Mouse (Mus musculus) CH12.LX (cell line): ENCODE data around the gene Zfp423. TPM values are rescaled to one million over a fixed set of nuclear protein-coding genes. Genes with fewer than 3 reads are reported as not detected.

Source experiments
- DNase-seq: peaks from one replicate; pipeline ENCODE4 v3.0.0-alpha.2; 2013; ENCODE audit errors: extremely low read depth
- H3K27ac ChIP-seq: 2 replicates; pipeline ENCODE4 v1.5.1; 2012; ENCODE audit warnings: low read depth, mild to moderate bottlenecking, control low read depth, moderate library complexity; ENCODE audit not compliant: insufficient read depth
- H3K27me3 ChIP-seq: replicated peaks from 2 replicates; pipeline ENCODE3; 2012; ENCODE audit warnings: inconsistent platforms
- H3K36me3 ChIP-seq, 2 experiments: replicated peaks in 1 of 2; 2 replicates each; pipeline versions ENCODE3 to v1.6.1; 2012; ENCODE audit warnings: inconsistent platforms in 1 of 2, low read length in 1 of 2, mild to moderate bottlenecking in 1 of 2, mixed read lengths in 1 of 2, moderate library complexity in 1 of 2; ENCODE audit not compliant: control insufficient read depth in 1 of 2, insufficient read depth in 1 of 2
- H3K4me1 ChIP-seq, 2 experiments: 2 replicates each; pipeline ENCODE4 v1.6.1; 2012; ENCODE audit warnings: inconsistent platforms in 1 of 2, moderate library complexity in 1 of 2; ENCODE audit not compliant: insufficient read depth in 2 of 2, control insufficient read depth in 1 of 2
- H3K4me2 ChIP-seq: 2 replicates; pipeline ENCODE4 v1.6.1; 2012; ENCODE audit warnings: low read depth, mild to moderate bottlenecking, control low read depth; ENCODE audit not compliant: poor library complexity, insufficient read depth, severe bottlenecking
- H3K4me3 ChIP-seq, 3 experiments: fragments of 150-350 bp in 1 of 3; sonication (generic) in 1 of 3; replicated peaks in 1 of 3; 2 replicates each; pipeline versions ENCODE3 to v1.5.1; 2011 to 2012; ENCODE audit warnings: low read depth in 2 of 3, low read length in 2 of 3, mild to moderate bottlenecking in 2 of 3, moderate library complexity in 2 of 3, control low read depth in 1 of 3, improper control_type of control experiment in 1 of 3, inconsistent platforms in 1 of 3, mixed read lengths in 1 of 3; ENCODE audit not compliant: poor library complexity in 1 of 3
- H3K79me2 ChIP-seq: replicated peaks from 2 replicates; pipeline ENCODE4 v1.6.1; 2012; ENCODE audit warnings: mild to moderate bottlenecking, moderate library complexity; ENCODE audit not compliant: control insufficient read depth, poor library complexity, insufficient read depth, severe bottlenecking; ENCODE audit errors: extremely low read depth
- H3K9ac ChIP-seq: 2 replicates; pipeline ENCODE4 v1.6.1; 2012; ENCODE audit warnings: low read depth, mild to moderate bottlenecking, control low read depth, moderate library complexity; ENCODE audit not compliant: insufficient read depth
- H3K9me3 ChIP-seq: replicated peaks from 2 replicates; pipeline ENCODE3; 2012; ENCODE audit warnings: low read length, inconsistent platforms, mixed read lengths
- BHLHE40 ChIP-seq: IDR thresholded peaks from 2 replicates; pipeline ENCODE4 v1.6.1; 2011; ENCODE audit warnings: mild to moderate bottlenecking, low read depth, low read length, improper control_type of control experiment
- CHD1 ChIP-seq: IDR thresholded peaks from 2 replicates; pipeline ENCODE4 v1.6.1; 2012; ENCODE audit warnings: low read depth, low read length, improper control_type of control experiment, inconsistent platforms
- CHD2 ChIP-seq: IDR thresholded peaks from 2 replicates; pipeline ENCODE4 v1.6.1; 2011; ENCODE audit warnings: low read length, improper control_type of control experiment
- ELF1 ChIP-seq: IDR thresholded peaks from 2 replicates; pipeline ENCODE4 v1.6.1; 2014; ENCODE audit warnings: low read depth, mild to moderate bottlenecking, inconsistent platforms, low read length, improper control_type of control experiment
- EP300 ChIP-seq: IDR thresholded peaks from 2 replicates; pipeline ENCODE4 v1.6.1; 2011; ENCODE audit warnings: low read length, improper control_type of control experiment
- HCFC1 ChIP-seq: IDR thresholded peaks from 2 replicates; pipeline ENCODE4 v1.6.1; 2012; ENCODE audit warnings: low read depth, mild to moderate bottlenecking, inconsistent platforms, low read length, improper control_type of control experiment
- IRF4 ChIP-seq: IDR thresholded peaks from 2 replicates; pipeline ENCODE4 v1.6.1; 2014; ENCODE audit warnings: low read depth, mild to moderate bottlenecking, inconsistent platforms, low read length, improper control_type of control experiment
- JUND ChIP-seq: conservative IDR thresholded peaks from 2 replicates; pipeline ENCODE4 v1.6.1; 2011; ENCODE audit warnings: low read depth, low read length, improper control_type of control experiment
- KAT2A ChIP-seq: IDR thresholded peaks from 2 replicates; pipeline ENCODE4 v1.6.1; 2012; ENCODE audit warnings: low read length, improper control_type of control experiment, inconsistent platforms; ENCODE audit not compliant: insufficient replicate concordance
- MAFK ChIP-seq: IDR thresholded peaks from 2 replicates; pipeline ENCODE4 v1.6.1; 2011; ENCODE audit warnings: low read length, improper control_type of control experiment; ENCODE audit not compliant: insufficient replicate concordance
- MEF2A ChIP-seq: IDR thresholded peaks from 2 replicates; pipeline ENCODE4 v1.6.1; 2014; ENCODE audit warnings: low read depth, mild to moderate bottlenecking, inconsistent platforms, low read length, improper control_type of control experiment, borderline replicate concordance
- NELFE ChIP-seq: IDR thresholded peaks from 2 replicates; pipeline ENCODE4 v1.6.1; 2011; ENCODE audit warnings: low read depth, low read length, improper control_type of control experiment
- NRF1 ChIP-seq: IDR thresholded peaks from 2 replicates; pipeline ENCODE4 v1.6.1; 2014; ENCODE audit warnings: low read depth, mild to moderate bottlenecking, inconsistent platforms, low read length, improper control_type of control experiment, moderate library complexity
- PAX5 ChIP-seq: IDR thresholded peaks from 2 replicates; pipeline ENCODE4 v1.6.1; 2012; ENCODE audit warnings: low read length, inconsistent platforms, mixed read lengths
- SIN3A ChIP-seq: IDR thresholded peaks from 2 replicates; pipeline ENCODE4 v1.6.1; 2012; ENCODE audit warnings: low read length, improper control_type of control experiment, inconsistent platforms
- TCF12 ChIP-seq: IDR thresholded peaks from 2 replicates; pipeline ENCODE4 v1.6.1; 2014; ENCODE audit warnings: low read depth, mild to moderate bottlenecking, inconsistent platforms, low read length, improper control_type of control experiment
- UBTF ChIP-seq: IDR thresholded peaks from 2 replicates; pipeline ENCODE4 v1.6.1; 2012; ENCODE audit warnings: low read depth, mild to moderate bottlenecking, inconsistent platforms, low read length, improper control_type of control experiment, moderate library complexity
- ZNF384 ChIP-seq: IDR thresholded peaks from 2 replicates; pipeline ENCODE4 v1.6.1; 2012; ENCODE audit warnings: low read depth, low read length, improper control_type of control experiment, inconsistent platforms
- dilution Hi-C: fragments of 300-500 bp; cut with MboI; formaldehyde crosslinking; loops from 2 replicates; pipeline ENCODE4 v1.14.3; 2020; ENCODE audit warnings: low sequenced_read_pairs; ENCODE audit not compliant: extremely low pct_unique_long_range_greater_than_20kb, extremely low pct_ligation_motif_present
- in situ Hi-C: fragments of 300-500 bp; cut with MboI; formaldehyde crosslinking; loops from 3 replicates; pipeline ENCODE4 v1.14.3; 2019; ENCODE audit warnings: low sequenced_read_pairs, low pct_ligation_motif_present, low pct_unique_long_range_greater_than_20kb, mixed read lengths
- polyA plus RNA-seq: library from polyadenylated mRNA; unstranded; fragments of >175 nt; gene quantifications from 2 replicates; pipeline ENCODE4 v1.2.1, GENCODE M21; 2012; ENCODE audit warnings: low read depth; ENCODE audit not compliant: insufficient read length
- total RNA-seq, 2 experiments: library from RNA; depleted of rRNA; stranded (reverse); fragments of 300-350 nt in 1 of 2; fragments of >200 nt in 1 of 2; gene quantifications; 2 replicates each; pipeline ENCODE4 v1.2.3; 2012 to 2014

The Zfp423 gene
- total and polyA plus RNA-seq, 3 experiments, result 0.25 to 2.7 (median 0.32) TPM

DNA sequence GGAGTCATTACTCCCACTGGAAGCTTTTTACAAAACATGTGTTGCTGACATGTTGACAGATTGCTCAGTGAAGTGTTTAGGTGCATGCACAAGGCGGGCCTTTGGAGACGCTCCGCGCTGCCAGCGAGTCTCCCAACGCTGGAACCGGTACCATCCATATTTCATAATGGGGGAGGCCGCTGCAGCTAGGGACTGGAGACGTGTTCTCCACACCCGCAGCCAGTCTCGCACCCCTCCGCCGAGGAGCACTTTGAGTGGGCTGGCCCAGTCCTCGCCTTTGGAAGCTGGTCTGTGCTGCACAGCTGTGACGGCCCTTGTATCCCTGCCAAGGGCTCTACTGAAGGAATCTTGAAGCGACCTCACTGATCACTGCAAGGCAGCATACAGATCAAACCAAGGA is 122.5 kb downstream of the Zfp423 start:
- Histone ChIP-seq H3K36me3 (no peaks in the 10 kb centered on the region), H3K9me3 (no peaks in the 10 kb centered on the region), H3K4me3 (no peak overlapping the region), H3K79me2 (no peaks in the 10 kb centered on the region), H3K9ac (no peak overlapping the region), H3K27me3 (no peaks in the 10 kb centered on the region), H3K4me2 (no peak overlapping the region), H3K4me1 (peaks cover 0 to 8% of the 10 kb centered on the region in 2 experiments; a peak in 1 of 4 replicates), H3K27ac (no peak overlapping the region)
- dilution Hi-C loops, result no loop called here
- TF ChIP-seq MAFK, result no peak
- TF ChIP-seq HCFC1, result no peak
- no peak for TF ChIP-seq ZNF384
- no peak for TF ChIP-seq SIN3A
- no peak for TF ChIP-seq CHD1
- TF ChIP-seq UBTF, result no peak
- TF ChIP-seq CHD2, result no peak
- no peak for TF ChIP-seq NELFE
- TF ChIP-seq MEF2A, result no peak
- TF ChIP-seq TCF12, result no peak
- no peak for TF ChIP-seq JUND
- no peak for TF ChIP-seq ELF1
- TF ChIP-seq NRF1, result no peak
- no peak for DNase-seq
- in situ Hi-C loops, result no loop called here

DNA sequence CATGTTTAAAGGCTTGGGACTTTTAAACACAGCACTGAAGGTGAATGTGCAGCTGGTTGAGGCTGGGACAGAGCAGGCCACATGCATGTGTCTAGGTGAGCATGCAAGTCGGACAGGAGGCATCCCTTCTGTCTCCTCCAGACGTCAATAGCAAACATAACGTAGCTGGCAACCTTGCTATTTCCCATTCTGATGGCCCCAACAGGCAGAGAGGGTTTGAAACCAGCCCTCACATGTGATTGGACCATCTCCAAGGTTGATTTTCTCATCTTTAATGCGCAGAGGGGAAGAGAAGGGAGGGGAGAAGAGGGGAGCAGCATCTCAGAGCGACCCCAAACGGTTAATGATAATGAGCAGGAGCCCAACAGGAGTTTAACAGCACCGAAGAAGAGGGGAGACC is 123.5 kb downstream of the Zfp423 start:
- dilution Hi-C loops, result no loop called here
- H3K4me2 ChIP-seq, result no peak overlapping the region
- no peaks in the 10 kb centered on the region for H3K36me3 ChIP-seq
- TF ChIP-seq EP300 (no peak), NELFE (no peak), BHLHE40 (no peak), KAT2A (no peak), IRF4 (no peak), PAX5 (no peak)
- no peaks in the 10 kb centered on the region for H3K79me2 ChIP-seq
- H3K9ac ChIP-seq, result no peak overlapping the region
- H3K27ac ChIP-seq, result no peak overlapping the region
- in situ Hi-C loops, result no loop called here
- H3K9me3 ChIP-seq, result no peaks in the 10 kb centered on the region
- no peaks in the 10 kb centered on the region for H3K27me3 ChIP-seq
- DNase-seq, result no peak
- peaks cover 0 to 8% of the 10 kb centered on the region in 2 experiments; a peak in 1 of 4 replicates for H3K4me1 ChIP-seq
- H3K4me3 ChIP-seq, result no peak overlapping the region
